Mouse (Mus musculus): ENCODE results near the gene Zfr2.

- TF ChIP-seq EP300 (optimal IDR thresholded peaks at IDR 0.05): no peak
- TF ChIP-seq CTCF (IDR thresholded peaks at IDR 0.05; ENCODE audit: low read depth): peak; percentile 79
Measured at GRCm38 (mm10) chr10:81240876-81241275, 7.9 kb downstream of the Zfr2 start.

Measured in stomach, postnatal 0 days (tissue).